Mouse (Mus musculus) brain, embryonic 18.5 days (tissue): ENCODE measurements around the gene Blcap.

Source experiments
- DNase-seq: peaks from one replicate; pipeline ENCODE4 v3.0.0-alpha.2; 2012; ENCODE audit warnings: low read depth, low spot score

The Blcap gene

DNA sequence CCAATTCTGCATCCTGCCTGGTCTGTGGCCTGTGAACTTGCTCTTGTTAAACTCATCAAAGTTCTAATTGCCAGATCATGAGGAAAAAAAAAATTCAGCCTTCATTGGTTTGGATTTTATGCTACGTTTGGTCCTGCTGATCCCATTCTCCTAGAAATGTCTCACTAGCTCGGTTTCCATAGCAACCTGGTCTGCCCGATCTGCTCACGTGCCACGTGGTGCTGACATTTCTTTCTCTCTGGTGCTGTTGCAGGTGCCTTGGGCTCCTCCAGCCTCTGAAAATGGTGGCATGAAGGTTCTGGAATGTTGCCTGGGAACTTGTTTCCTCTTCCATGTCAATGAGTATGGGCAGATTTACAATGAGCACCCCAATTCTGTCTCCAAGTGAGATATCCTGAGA is 50.6 kb downstream of the Blcap start:
- DNase-seq: no peak

DNA sequence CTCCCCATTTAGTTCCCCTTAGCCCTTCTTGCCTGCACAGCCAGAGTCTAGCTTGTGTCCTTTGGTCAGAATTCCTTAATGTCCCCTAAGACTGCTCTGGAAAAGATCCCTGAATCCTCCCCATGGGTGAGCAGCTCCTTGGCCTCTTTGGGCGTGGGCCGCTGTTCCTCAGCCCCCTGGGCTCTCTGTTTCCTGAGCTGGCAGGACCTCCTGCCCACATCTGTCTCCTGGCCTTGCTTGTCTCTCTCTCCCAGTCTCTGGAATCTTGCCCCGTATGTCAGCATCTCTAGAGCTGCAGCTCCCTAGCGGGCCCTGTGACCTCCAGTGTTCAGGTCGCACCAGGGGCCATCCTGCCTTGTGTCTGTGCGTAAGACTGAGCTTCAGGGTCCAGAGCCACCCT is 51.6 kb downstream of the Blcap start:
- DNase-seq: no peak

DNA sequence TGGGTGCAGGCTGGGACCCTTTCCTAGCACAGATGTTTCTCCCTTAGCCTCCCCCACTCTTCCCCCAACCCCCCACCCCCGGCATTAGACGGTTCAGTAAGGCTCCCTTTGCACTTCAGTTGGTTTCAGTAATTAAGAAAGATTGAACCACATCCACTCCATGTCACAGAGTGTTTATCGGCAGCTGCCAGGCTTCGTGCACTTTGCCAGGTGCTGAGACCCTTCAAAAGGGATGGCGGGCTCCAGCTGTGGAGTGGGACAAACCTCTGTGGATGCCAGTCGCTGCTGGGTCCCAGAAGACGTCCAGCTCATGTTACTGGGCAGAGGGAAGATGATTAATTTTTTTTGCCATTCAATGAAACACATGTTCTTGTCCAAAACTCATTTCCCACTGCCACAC is 52.6 kb downstream of the Blcap start:
- DNase-seq: no peak

GRCm38 (mm10) chr2:157517526-157517925 is 53.5 kb downstream of the Blcap start:
- no peak for DNase-seq

GRCm38 (mm10) chr2:157514353-157514752 is 56.7 kb downstream of the Blcap start:
- no peak for DNase-seq

DNA sequence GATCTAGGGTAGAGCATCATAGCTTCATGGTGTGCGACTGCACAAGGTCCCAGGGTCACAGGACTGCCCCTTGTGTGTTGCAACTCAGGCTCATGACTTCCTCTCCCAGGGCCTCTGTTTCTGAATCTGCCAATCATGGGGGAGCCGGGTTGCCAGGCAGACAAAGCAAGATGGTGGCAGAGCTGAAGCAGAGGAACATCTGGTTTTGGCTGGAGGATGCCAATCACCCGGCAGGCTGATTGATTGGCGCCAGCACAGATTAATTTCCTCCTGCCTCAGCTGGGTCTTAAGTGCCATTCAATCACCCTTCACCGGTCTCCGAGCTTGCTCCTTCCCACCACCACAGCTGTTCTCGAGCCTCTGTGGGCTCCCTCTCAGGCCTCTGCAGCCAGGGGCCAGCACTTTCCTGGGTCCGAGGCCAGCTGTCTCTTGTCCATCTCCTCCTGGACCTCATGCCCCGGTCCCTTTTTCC is 57.3 kb downstream of the Blcap start:
- DNase-seq: no peak

GRCm38 (mm10) chr2:157512859-157513258 is 58.2 kb downstream of the Blcap start:
- no peak for DNase-seq

GRCm38 (mm10) chr2:157510031-157510430 is 61.0 kb downstream of the Blcap start:
- no peak for DNase-seq

GRCm38 (mm10) chr2:157509182-157509581 is 61.9 kb downstream of the Blcap start:
- no peak for DNase-seq

GRCm38 (mm10) chr2:157506779-157507178 is 64.3 kb downstream of the Blcap start:
- DNase-seq: no peak
